Mouse (Mus musculus) MEL (cell line): ENCODE results near the gene Mrps10. TPM values are rescaled to one million over a fixed set of nuclear protein-coding genes. Genes with fewer than 3 reads are reported as not detected.

Experiments used
- DNase-seq: peaks from one replicate; pipeline ENCODE4 v3.0.0; 2011; ENCODE audit warnings: low read depth, low spot score
- H3K27ac ChIP-seq: 2 replicates; pipeline ENCODE4 v1.5.1; 2012; ENCODE audit warnings: low read depth, mild to moderate bottlenecking, control low read depth, low read length, moderate library complexity; ENCODE audit not compliant: control insufficient read depth
- H3K27me3 ChIP-seq, 2 experiments: fragments of 150-350 bp in 1 of 2; sonication (generic) in 1 of 2; 2 replicates each; pipeline ENCODE4 v1.6.1; 2012; ENCODE audit warnings: low read length in 2 of 2, mild to moderate bottlenecking in 2 of 2, improper control_type of control experiment in 1 of 2, moderate library complexity in 1 of 2; ENCODE audit not compliant: insufficient read depth in 2 of 2, control insufficient read depth in 1 of 2
- H3K36me3 ChIP-seq, 2 experiments: 2 replicates each; pipeline ENCODE4 v1.6.1; 2012 to 2014; ENCODE audit warnings: low read length in 2 of 2, improper control_type of control experiment in 1 of 2, inconsistent platforms in 1 of 2, mild to moderate bottlenecking in 1 of 2; ENCODE audit not compliant: insufficient read depth in 2 of 2, control insufficient read depth in 1 of 2
- H3K4me1 ChIP-seq, 2 experiments: fragments of 150-350 bp in 1 of 2; sonication (generic) in 1 of 2; 2 replicates each; pipeline ENCODE4 v1.6.1; 2012; ENCODE audit warnings: low read length in 2 of 2, improper control_type of control experiment in 1 of 2, mild to moderate bottlenecking in 1 of 2; ENCODE audit not compliant: insufficient read depth in 2 of 2, control insufficient read depth in 1 of 2
- H3K4me3 ChIP-seq, 2 experiments: fragments of 150-350 bp in 1 of 2; sonication (generic) in 1 of 2; 2 replicates each; pipeline ENCODE4 v1.5.1; 2012; ENCODE audit warnings: low read depth in 2 of 2, low read length in 2 of 2, mild to moderate bottlenecking in 2 of 2, moderate library complexity in 2 of 2, control low read depth in 1 of 2, improper control_type of control experiment in 1 of 2; ENCODE audit not compliant: control insufficient read depth in 1 of 2, insufficient read depth in 1 of 2
- H3K79me2 ChIP-seq: 2 replicates; pipeline ENCODE4 v1.6.1; 2012; ENCODE audit warnings: mild to moderate bottlenecking, low read length, moderate library complexity; ENCODE audit not compliant: control insufficient read depth, poor library complexity, insufficient read depth
- H3K9ac ChIP-seq: 2 replicates; pipeline ENCODE4 v1.6.1; 2012; ENCODE audit warnings: low read depth, mild to moderate bottlenecking, control low read depth, low read length, moderate library complexity; ENCODE audit not compliant: control insufficient read depth, poor library complexity, severe bottlenecking
- H3K9me3 ChIP-seq: fragments of 150-350 bp; sonication (generic); replicated peaks from 2 replicates; pipeline ENCODE4 v1.6.1; 2012; ENCODE audit warnings: mild to moderate bottlenecking, low read length, improper control_type of control experiment, moderate library complexity; ENCODE audit not compliant: insufficient read depth
- CHD1 ChIP-seq: IDR thresholded peaks from 2 replicates; pipeline ENCODE4 v1.6.1; 2012; ENCODE audit warnings: low read depth, mild to moderate bottlenecking, inconsistent platforms, low read length, improper control_type of control experiment
- CHD2 ChIP-seq: IDR thresholded peaks from 2 replicates; pipeline ENCODE4 v1.6.1; 2011; ENCODE audit warnings: low read length, improper control_type of control experiment
- CTCF ChIP-seq, 3 experiments: IDR thresholded peaks in 2 of 3; conservative IDR thresholded peaks in 1 of 3; 2 replicates each; pipeline ENCODE4 v1.5.1; 2011 to 2012; ENCODE audit warnings: low read length in 3 of 3, low read depth in 2 of 3, mild to moderate bottlenecking in 2 of 3, improper control_type of control experiment in 1 of 3, inconsistent platforms in 1 of 3, mixed read lengths in 1 of 3, moderate library complexity in 1 of 3; ENCODE audit not compliant: control insufficient read depth in 1 of 3, insufficient read depth in 1 of 3, poor library complexity in 1 of 3, severe bottlenecking in 1 of 3
- E2F4 ChIP-seq: IDR thresholded peaks from 2 replicates; pipeline ENCODE4 v1.6.1; 2011; ENCODE audit warnings: low read depth, low read length, improper control_type of control experiment, borderline replicate concordance
- ELF1 ChIP-seq: IDR thresholded peaks from 2 replicates; pipeline ENCODE4 v1.6.1; 2014; ENCODE audit warnings: low read depth, mild to moderate bottlenecking, inconsistent platforms, low read length, improper control_type of control experiment, moderate library complexity
- EP300 ChIP-seq, 2 experiments: IDR thresholded peaks; 2 replicates each; pipeline ENCODE4 v1.6.1; 2011; ENCODE audit warnings: improper control_type of control experiment in 2 of 2, low read length in 2 of 2, low read depth in 1 of 2, mild to moderate bottlenecking in 1 of 2
- ETS1 ChIP-seq: IDR thresholded peaks from 2 replicates; pipeline ENCODE4 v1.6.1; 2012; ENCODE audit warnings: low read depth, mild to moderate bottlenecking, inconsistent platforms, low read length, improper control_type of control experiment, moderate library complexity
- GABPA ChIP-seq: IDR thresholded peaks from 2 replicates; pipeline ENCODE4 v1.6.1; 2012; ENCODE audit warnings: low read depth, mild to moderate bottlenecking, inconsistent platforms, low read length, improper control_type of control experiment, moderate library complexity
- GATA1 ChIP-seq: IDR thresholded peaks from 2 replicates; pipeline ENCODE4 v1.6.1; 2011; ENCODE audit warnings: low read depth, low read length, improper control_type of control experiment
- HCFC1 ChIP-seq: IDR thresholded peaks from 2 replicates; pipeline ENCODE4 v1.6.1; 2012; ENCODE audit warnings: low read depth, mild to moderate bottlenecking, inconsistent platforms, low read length, improper control_type of control experiment, moderate library complexity
- JUND ChIP-seq: IDR thresholded peaks from 2 replicates; pipeline ENCODE4 v1.6.1; 2011; ENCODE audit warnings: low read depth, mild to moderate bottlenecking, improper control_type of control experiment, low read length
- KAT2A ChIP-seq: conservative IDR thresholded peaks from 2 replicates; pipeline ENCODE4 v1.6.1; 2012; ENCODE audit warnings: low read depth, low read length, improper control_type of control experiment, inconsistent platforms
- MAFK ChIP-seq: IDR thresholded peaks from 2 replicates; pipeline ENCODE4 v1.6.1; 2011; ENCODE audit warnings: low read depth, mild to moderate bottlenecking, low read length, improper control_type of control experiment, borderline replicate concordance
- MAX ChIP-seq: IDR thresholded peaks from 2 replicates; pipeline ENCODE4 v1.6.1; 2011; ENCODE audit warnings: low read length, improper control_type of control experiment
- MAZ ChIP-seq: IDR thresholded peaks from 2 replicates; pipeline ENCODE4 v1.6.1; 2012; ENCODE audit warnings: low read depth, mild to moderate bottlenecking, inconsistent platforms, low read length, improper control_type of control experiment
- MEF2A ChIP-seq: IDR thresholded peaks from 2 replicates; pipeline ENCODE4 v1.6.1; 2014; ENCODE audit warnings: low read depth, mild to moderate bottlenecking, inconsistent platforms, low read length, improper control_type of control experiment; ENCODE audit not compliant: poor library complexity, insufficient replicate concordance, severe bottlenecking; ENCODE audit errors: extremely low read depth
- MXI1 ChIP-seq: IDR thresholded peaks from 2 replicates; pipeline ENCODE4 v1.6.1; 2011; ENCODE audit warnings: mild to moderate bottlenecking, low read depth, low read length, improper control_type of control experiment
- MYC ChIP-seq: IDR thresholded peaks from 2 replicates; pipeline ENCODE4 v1.6.1; 2011; ENCODE audit warnings: low read depth, mild to moderate bottlenecking, low read length, improper control_type of control experiment, moderate library complexity
- NELFE ChIP-seq: IDR thresholded peaks from 2 replicates; pipeline ENCODE4 v1.6.1; 2011; ENCODE audit warnings: low read depth, low read length, improper control_type of control experiment
- NRF1 ChIP-seq: IDR thresholded peaks from 2 replicates; pipeline ENCODE4 v1.6.1; 2014; ENCODE audit warnings: low read depth, mild to moderate bottlenecking, inconsistent platforms, low read length, improper control_type of control experiment, moderate library complexity; ENCODE audit not compliant: poor library complexity, insufficient read depth, severe bottlenecking
- POLR2A ChIP-seq, 2 experiments: IDR thresholded peaks; 2 replicates each; pipeline ENCODE4 v1.6.1; 2011 to 2012; ENCODE audit warnings: low read length in 2 of 2, mild to moderate bottlenecking in 2 of 2, control low read depth in 1 of 2, improper control_type of control experiment in 1 of 2, low read depth in 1 of 2, moderate library complexity in 1 of 2; ENCODE audit not compliant: control insufficient read depth in 1 of 2, insufficient read depth in 1 of 2, poor library complexity in 1 of 2
- POLR2AphosphoS2 ChIP-seq: IDR thresholded peaks from 2 replicates; pipeline ENCODE4 v1.6.1; 2011; ENCODE audit warnings: low read length, improper control_type of control experiment
- POLR2AphosphoS5 ChIP-seq: IDR thresholded peaks from 2 replicates; pipeline ENCODE4 v1.6.1; 2012; ENCODE audit warnings: low read depth, borderline replicate concordance, mild to moderate bottlenecking, inconsistent platforms, low read length, moderate library complexity, mixed read lengths
- RAD21 ChIP-seq: IDR thresholded peaks from 2 replicates; pipeline ENCODE4 v1.6.1; 2011; ENCODE audit warnings: mild to moderate bottlenecking, low read depth, low read length, improper control_type of control experiment
- RCOR1 ChIP-seq: IDR thresholded peaks from 2 replicates; pipeline ENCODE4 v1.6.1; 2012; ENCODE audit warnings: low read depth, mild to moderate bottlenecking, inconsistent platforms, low read length, improper control_type of control experiment
- SIN3A ChIP-seq: IDR thresholded peaks from 2 replicates; pipeline ENCODE4 v1.6.1; 2012; ENCODE audit warnings: low read length, improper control_type of control experiment, inconsistent platforms
- SMC3 ChIP-seq: IDR thresholded peaks from 2 replicates; pipeline ENCODE4 v1.6.1; 2011; ENCODE audit warnings: low read depth, low read length, improper control_type of control experiment
- TAL1 ChIP-seq: IDR thresholded peaks from 2 replicates; pipeline ENCODE4 v1.6.1; 2012; ENCODE audit warnings: mild to moderate bottlenecking, inconsistent platforms, low read length, moderate library complexity, mixed read lengths
- TBP ChIP-seq: IDR thresholded peaks from 2 replicates; pipeline ENCODE4 v1.8.0; 2011; ENCODE audit warnings: low read depth, low read length, improper control_type of control experiment
- TCF12 ChIP-seq: IDR thresholded peaks from 2 replicates; pipeline ENCODE4 v1.6.1; 2014; ENCODE audit warnings: low read depth, mild to moderate bottlenecking, inconsistent platforms, low read length, improper control_type of control experiment, moderate library complexity
- USF1 ChIP-seq: IDR thresholded peaks from 2 replicates; pipeline ENCODE4 v1.6.1; 2014; ENCODE audit warnings: low read depth, mild to moderate bottlenecking, inconsistent platforms, low read length, improper control_type of control experiment, moderate library complexity
- USF2 ChIP-seq, 2 experiments: IDR thresholded peaks; 2 replicates each; pipeline ENCODE4 v1.6.1; 2011 to 2012; ENCODE audit warnings: improper control_type of control experiment in 2 of 2, low read length in 2 of 2, borderline replicate concordance in 1 of 2, inconsistent platforms in 1 of 2, low read depth in 1 of 2, mild to moderate bottlenecking in 1 of 2; ENCODE audit not compliant: insufficient read depth in 1 of 2
- ZC3H11A ChIP-seq: IDR thresholded peaks from 2 replicates; pipeline ENCODE4 v1.6.1; 2012; ENCODE audit warnings: low read depth, mild to moderate bottlenecking, inconsistent platforms, low read length, improper control_type of control experiment
- ZKSCAN1 ChIP-seq: IDR thresholded peaks from 2 replicates; pipeline ENCODE4 v1.6.1; 2012; ENCODE audit warnings: low read depth, mild to moderate bottlenecking, inconsistent platforms, low read length, improper control_type of control experiment, moderate library complexity
- ZNF384 ChIP-seq: IDR thresholded peaks from 2 replicates; pipeline ENCODE4 v1.6.1; 2012; ENCODE audit warnings: low read depth, mild to moderate bottlenecking, inconsistent platforms, low read length, improper control_type of control experiment
- polyA plus RNA-seq, 2 experiments: library from polyadenylated mRNA; stranded (reverse) in 1 of 2; unstranded in 1 of 2; fragments of >175 nt in 1 of 2; fragments of >200 nt in 1 of 2; gene quantifications; 2 replicates each; pipeline versions ENCODE4 v1.2.1 to v1.2.4; 2012; ENCODE audit warnings: low replicate concordance in 2 of 2, low read depth in 1 of 2; ENCODE audit not compliant: insufficient read length in 2 of 2, insufficient read depth in 1 of 2, missing spikeins in 1 of 2
- total RNA-seq: library from RNA; depleted of rRNA; stranded (reverse); fragments of 300-350 nt; gene quantifications from 2 replicates; pipeline ENCODE4 v1.2.3, GENCODE M21; 2012; rRNA removed

The Mrps10 gene
- total RNA-seq, result 75.2 and 78.9 TPM in 2 replicates
- 100 to 1,000 TPM; 107 to 442 TPM for polyA plus RNA-seq

GRCm38 (mm10) chr17:47368401-47369086 lies at the start of gene Mrps10:
TSS of gene Mrps10 (plus strand) at chr17:47368887.
- Histone ChIP-seq H3K4me1 (peaks cover 0 to 15% of the 10 kb centered on the region in 2 experiments; a peak in 1 of 4 replicates), H3K36me3 (peaks cover 0 to 14% of the 10 kb centered on the region in 2 experiments; a peak in 2 of 4 replicates), H3K79me2 (peaks cover 11% of the 10 kb centered on the region), H3K9me3 (no peaks in the 10 kb centered on the region), H3K4me3 (peak within 1 kb of the TSS; percentile 89 to 93), H3K27me3 (no peaks in the 10 kb centered on the region), H3K9ac (peak within 1 kb of the TSS; percentile 91), H3K27ac (peak within 1 kb of the TSS; percentile 69)
- DNase-seq, result peak; percentile 95
- TF ChIP-seq JUND (0 out of 2 replicates have a peak, but pooled peaks have one; percentile 21), MAFK (no peak), USF1 (no peak), USF2 (IDR thresholded peaks at IDR 0.05; ENCODE audit: borderline replicate concordance in 1 of 2, insufficient read depth in 1 of 2, low read depth in 1 of 2, low read length in 2 of 2) (no peak), TBP (peak; percentile 82), ZC3H11A (no peak), MAX (peak; percentile 86), ETS1 (peak; percentile 33; the same call in 1 of the 2 replicates), ZNF384 (no peak; the same call in none of the 2 replicates), CHD2 (peak; percentile 31; the same call in 1 of the 2 replicates), KAT2A (peak; percentile 88), TCF12 (peak; percentile 83), SMC3 (0 out of 2 replicates have a peak, but pooled peaks have one; percentile 17), SIN3A (peak; percentile 92), GATA1 (no peak), POLR2AphosphoS2 (peak; percentile 72; the same call in 1 of the 2 replicates), MAZ (no peak; the same call in 1 of the 2 replicates), ZKSCAN1 (no peak), HCFC1 (peak; percentile 97), NELFE (peak; percentile 86), CTCF (IDR thresholded peaks at IDR 0.05 in 2 of 3, conservative IDR thresholded peaks at IDR 0.05 in 1 of 3; ENCODE audit: control insufficient read depth in 1 of 3, insufficient read depth in 1 of 3, low read depth in 2 of 3, low read length in 3 of 3, poor library complexity in 1 of 3, severe bottlenecking in 1 of 3) (no peak), MXI1 (peak; percentile 96), ELF1 (peak; percentile 90), CHD1 (no peak), RCOR1 (0 out of 2 replicates have a peak, but pooled peaks have one; percentile 47), GABPA (peak; percentile 76; the same call in 1 of the 2 replicates), RAD21 (no peak), MYC (peak; percentile 90), TAL1 (no peak), NRF1 (0 out of 2 replicates have a peak, but pooled peaks have one; percentile 44), EP300 (IDR thresholded peaks at IDR 0.05; ENCODE audit: low read depth in 1 of 2, low read length in 2 of 2) (0 out of 4 replicates have a peak, but pooled peaks of 1 of the 2 experiments have one; percentile 40), POLR2AphosphoS5 (no peak), E2F4 (no peak), MEF2A (no peak), POLR2A (IDR thresholded peaks at IDR 0.05; ENCODE audit: control insufficient read depth in 1 of 2, insufficient read depth in 1 of 2, low read depth in 1 of 2, low read length in 2 of 2, poor library complexity in 1 of 2) (peak; percentile 90 to 93)
